Mouse (Mus musculus): ENCODE results near the gene Csk. TPM values are rescaled to one million over a fixed set of nuclear protein-coding genes. Genes with fewer than 3 reads are reported as not detected.

Csk gene
- polyA plus RNA-seq, 1 experiment, result 138 TPM

DNA sequence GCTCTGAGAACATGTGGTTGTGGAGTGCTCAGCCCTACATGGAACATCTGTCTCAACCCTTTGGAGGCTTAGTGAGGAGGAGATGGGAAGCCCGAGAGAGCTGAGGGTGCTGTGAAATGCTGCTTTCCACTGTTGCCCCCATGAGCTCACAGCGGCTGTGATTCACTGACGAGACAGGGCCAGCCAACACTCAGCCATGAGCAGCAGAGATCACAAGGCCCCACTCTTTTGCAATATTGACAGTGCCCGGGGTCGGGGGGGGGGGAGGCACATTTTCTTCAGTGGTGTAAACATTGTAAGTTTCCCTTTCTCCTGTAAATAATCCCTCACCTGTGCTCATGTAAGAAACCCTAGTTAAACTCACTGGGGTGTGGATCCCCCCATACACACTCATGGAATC is 18.1 kb upstream of the Csk start:
- TF ChIP-seq CTCF (IDR thresholded peaks at IDR 0.05; ENCODE audit: borderline replicate concordance, extremely low read depth, insufficient read depth, insufficient read length) (no peak), POLR2A (IDR thresholded peaks at IDR 0.05; ENCODE audit: borderline replicate concordance, extremely low read depth, insufficient read depth, insufficient read length, poor library complexity, severe bottlenecking) (no peak)
- DNase-seq (ENCODE audit: low read depth), result no peak

DNA sequence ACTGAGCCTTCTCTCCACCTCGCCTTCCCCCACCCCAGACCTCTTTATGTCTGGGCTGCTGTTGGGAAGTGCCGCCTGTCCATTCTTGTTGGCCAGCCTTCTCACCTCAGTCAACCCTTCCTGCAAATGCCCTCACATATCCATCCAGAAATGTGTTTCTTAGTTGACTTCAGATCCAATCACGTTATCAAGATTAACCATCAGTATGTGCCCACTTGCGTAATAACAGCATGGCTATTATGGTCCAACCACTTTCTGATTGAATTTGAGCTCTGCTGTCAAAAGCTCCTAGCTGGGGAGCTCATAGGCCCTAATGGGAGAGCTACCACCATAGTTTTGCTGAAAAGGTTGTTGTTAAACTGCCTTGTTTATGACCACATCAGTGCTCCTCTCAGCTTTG is 17.6 kb upstream of the Csk start:
- no peak for DNase-seq (ENCODE audit: low read depth)
- no peak for TF ChIP-seq POLR2A (IDR thresholded peaks at IDR 0.05; ENCODE audit: borderline replicate concordance, extremely low read depth, insufficient read depth, insufficient read length, poor library complexity, severe bottlenecking)

DNA sequence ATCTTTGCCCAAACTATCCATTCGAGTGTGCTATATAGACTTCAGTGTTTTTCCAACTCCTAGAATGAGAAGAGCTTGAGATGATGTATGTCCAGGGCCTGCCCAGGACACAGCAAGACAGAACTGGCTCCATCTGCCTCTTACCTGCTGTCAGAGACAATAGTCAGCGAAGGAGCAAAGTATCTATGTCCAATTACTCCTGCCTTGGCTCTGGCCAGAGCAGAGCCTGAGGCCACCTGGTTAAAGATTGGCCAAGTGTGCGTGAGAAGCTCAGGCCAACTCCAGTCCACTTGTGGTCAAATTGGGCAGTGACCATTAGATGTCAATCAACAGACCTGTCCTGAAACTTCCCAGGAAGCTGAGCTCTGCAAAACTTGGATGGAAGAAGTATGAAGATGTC is 16.1 kb upstream of the Csk start:
- TF ChIP-seq POLR2A (IDR thresholded peaks at IDR 0.05; ENCODE audit: borderline replicate concordance, extremely low read depth, insufficient read depth, insufficient read length, poor library complexity, severe bottlenecking), result no peak
- DNase-seq (ENCODE audit: low read depth), result no peak

DNA sequence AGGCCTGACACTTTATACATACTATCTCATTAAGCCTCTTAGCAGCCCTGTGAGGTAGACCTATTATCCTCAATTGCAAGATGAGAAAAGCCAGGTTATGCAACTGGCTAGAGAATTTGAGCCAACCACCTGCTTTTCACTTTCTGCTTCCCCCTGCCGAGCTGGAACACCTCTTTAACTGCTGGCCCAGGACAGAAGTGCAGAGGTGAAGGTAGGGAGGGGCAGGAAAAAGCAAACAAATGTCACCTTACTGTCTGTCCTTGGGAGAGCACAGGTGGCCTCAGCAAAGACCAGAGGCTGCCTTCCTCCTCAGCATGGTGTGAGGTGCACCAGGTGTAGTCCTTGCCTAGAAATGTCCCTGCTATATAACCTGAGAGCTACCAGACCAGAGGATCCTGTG is 14.8 kb upstream of the Csk start:
- DNase-seq (ENCODE audit: low read depth), result no peak
- TF ChIP-seq POLR2A (IDR thresholded peaks at IDR 0.05; ENCODE audit: borderline replicate concordance, extremely low read depth, insufficient read depth, insufficient read length, poor library complexity, severe bottlenecking), result no peak
- no peak for TF ChIP-seq CTCF (IDR thresholded peaks at IDR 0.05; ENCODE audit: borderline replicate concordance, extremely low read depth, insufficient read depth, insufficient read length)

DNA sequence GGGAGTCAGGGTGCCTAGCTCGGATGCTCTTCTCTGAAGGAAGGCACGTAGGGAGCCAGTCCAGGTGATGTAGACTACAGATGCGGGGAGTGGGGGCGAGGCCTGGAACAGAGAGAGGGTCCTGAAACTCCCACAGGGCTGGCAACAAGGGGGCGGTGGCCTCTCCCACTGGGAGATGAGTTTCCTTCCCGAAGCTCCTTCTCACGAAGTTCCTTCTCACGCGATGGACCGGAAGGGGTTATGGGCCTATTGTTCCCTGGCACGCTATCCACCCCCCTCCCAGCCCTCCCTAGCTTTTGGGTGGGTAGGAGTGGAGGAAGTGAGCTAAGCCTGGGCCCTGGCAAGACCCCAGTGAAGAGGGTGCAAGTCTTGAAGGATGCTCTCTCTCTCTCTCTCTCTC is 14.4 kb upstream of the Csk start:
- no peak for TF ChIP-seq CTCF (IDR thresholded peaks at IDR 0.05; ENCODE audit: borderline replicate concordance, extremely low read depth, insufficient read depth, insufficient read length)
- no peak for TF ChIP-seq POLR2A (IDR thresholded peaks at IDR 0.05; ENCODE audit: borderline replicate concordance, extremely low read depth, insufficient read depth, insufficient read length, poor library complexity, severe bottlenecking)
- no peak for DNase-seq (ENCODE audit: low read depth)

DNA sequence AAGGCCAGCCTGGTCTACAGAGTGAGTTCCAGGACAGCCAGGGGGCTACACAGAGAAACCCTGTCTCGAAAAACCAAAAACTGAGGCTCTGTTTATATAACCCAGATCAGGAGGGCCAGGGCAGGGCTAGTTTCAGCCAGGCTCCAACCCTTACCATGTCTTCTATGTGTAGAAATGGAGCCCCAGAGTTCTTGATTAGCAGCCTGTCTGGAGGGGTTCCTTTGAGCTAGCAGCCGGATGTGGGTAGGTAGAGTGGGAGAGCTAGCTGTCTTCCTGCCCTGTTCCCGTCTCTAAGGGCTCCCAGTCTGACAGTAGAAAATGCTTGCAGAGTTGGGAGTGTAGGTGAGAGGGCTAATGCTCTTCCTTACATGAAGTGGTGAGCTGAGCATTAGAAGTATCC is 13.7 kb upstream of the Csk start:
- no peak for DNase-seq (ENCODE audit: low read depth)
- TF ChIP-seq POLR2A (IDR thresholded peaks at IDR 0.05; ENCODE audit: borderline replicate concordance, extremely low read depth, insufficient read depth, insufficient read length, poor library complexity, severe bottlenecking) (no peak), CTCF (IDR thresholded peaks at IDR 0.05; ENCODE audit: borderline replicate concordance, extremely low read depth, insufficient read depth, insufficient read length) (no peak)

DNA sequence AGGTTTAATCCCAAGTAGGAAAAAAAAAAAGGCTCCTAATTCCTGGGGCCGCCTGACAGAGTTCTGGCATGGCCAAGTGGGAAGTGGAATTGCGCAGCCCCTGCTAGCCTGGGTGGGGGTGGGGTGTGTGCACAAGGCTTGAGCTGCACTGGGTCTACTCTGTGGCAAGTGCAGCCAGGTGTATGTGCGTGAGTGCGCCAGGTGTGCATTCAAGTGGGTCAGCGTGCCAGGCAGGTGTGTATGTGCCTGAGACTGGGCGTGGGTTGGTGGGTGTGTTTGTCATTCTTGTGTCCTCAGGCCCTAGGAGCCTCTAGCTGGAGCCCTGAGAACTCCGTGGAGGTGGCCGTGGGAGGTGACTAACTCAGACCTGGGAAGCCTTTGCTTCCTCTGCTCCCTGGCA is 13.1 kb upstream of the Csk start:
- DNase-seq (ENCODE audit: low read depth), result no peak
- TF ChIP-seq CTCF (IDR thresholded peaks at IDR 0.05; ENCODE audit: borderline replicate concordance, extremely low read depth, insufficient read depth, insufficient read length) (no peak), POLR2A (IDR thresholded peaks at IDR 0.05; ENCODE audit: borderline replicate concordance, extremely low read depth, insufficient read depth, insufficient read length, poor library complexity, severe bottlenecking) (no peak)

DNA sequence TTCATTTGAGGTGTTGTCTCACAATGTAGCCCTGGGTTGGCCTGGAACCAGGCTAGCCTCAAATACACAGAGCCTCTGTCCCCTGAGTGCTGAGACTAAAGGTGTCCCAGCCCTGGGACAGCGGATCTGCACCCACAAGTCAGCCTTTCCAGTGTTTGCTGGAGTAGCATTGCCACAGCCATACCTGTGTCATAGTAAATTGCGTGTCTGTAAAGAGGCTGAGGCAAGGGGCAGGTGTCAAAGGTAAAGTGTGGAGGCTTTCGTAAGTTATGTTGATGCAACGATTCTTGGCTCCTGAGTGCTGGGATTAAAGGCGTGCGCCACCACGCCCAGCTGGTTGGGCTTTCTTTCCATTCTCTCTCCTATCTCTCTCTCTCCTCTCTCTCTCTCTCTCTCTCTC is 11.2 kb upstream of the Csk start:
- TF ChIP-seq CTCF (IDR thresholded peaks at IDR 0.05; ENCODE audit: borderline replicate concordance, extremely low read depth, insufficient read depth, insufficient read length), result no peak
- TF ChIP-seq POLR2A (IDR thresholded peaks at IDR 0.05; ENCODE audit: borderline replicate concordance, extremely low read depth, insufficient read depth, insufficient read length, poor library complexity, severe bottlenecking), result no peak
- DNase-seq (ENCODE audit: low read depth), result no peak

DNA sequence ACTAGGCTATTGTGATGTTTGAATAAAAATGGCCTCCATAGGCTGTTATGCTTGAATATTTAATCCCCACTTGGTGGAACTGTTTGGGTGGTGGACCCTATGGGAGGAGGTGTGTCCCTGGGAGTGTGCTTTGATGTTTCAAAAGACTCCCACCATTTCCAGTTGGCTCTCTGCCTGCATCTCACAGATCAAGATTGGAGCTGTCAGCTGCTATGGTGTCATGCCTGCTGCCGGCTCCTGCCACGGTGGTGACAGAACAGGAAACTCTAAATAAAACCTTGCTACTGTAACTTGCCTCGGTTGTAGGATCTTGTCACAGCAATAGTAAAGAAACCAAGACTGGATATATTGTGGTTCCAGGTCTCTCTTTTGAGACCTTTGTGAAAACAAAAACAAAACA is 8.1 kb upstream of the Csk start:
- TF ChIP-seq POLR2A (IDR thresholded peaks at IDR 0.05; ENCODE audit: borderline replicate concordance, extremely low read depth, insufficient read depth, insufficient read length, poor library complexity, severe bottlenecking) (no peak), CTCF (IDR thresholded peaks at IDR 0.05; ENCODE audit: borderline replicate concordance, extremely low read depth, insufficient read depth, insufficient read length) (no peak)
- DNase-seq (ENCODE audit: low read depth), result peak; percentile 57

DNA sequence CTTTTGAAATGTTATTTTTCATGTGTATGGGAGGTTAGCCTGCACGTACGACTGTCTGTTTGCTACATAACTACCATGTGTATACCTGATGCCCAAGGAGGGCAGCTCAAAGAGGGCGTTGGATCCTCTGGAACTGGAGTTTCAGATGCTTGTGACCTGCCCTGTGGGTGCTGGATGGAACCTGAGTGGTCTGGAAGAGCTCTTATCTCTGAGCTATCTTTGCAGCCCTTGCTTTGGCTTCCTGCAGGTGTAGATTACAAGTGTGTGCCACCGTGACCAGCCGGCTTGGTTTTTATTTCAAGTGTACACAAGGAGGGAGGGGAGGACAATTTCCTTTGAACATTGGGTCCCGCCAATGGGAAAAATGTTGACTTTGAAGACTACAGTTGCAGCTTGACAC is 7.1 kb upstream of the Csk start:
- no peak for DNase-seq (ENCODE audit: low read depth)
- TF ChIP-seq POLR2A (IDR thresholded peaks at IDR 0.05; ENCODE audit: borderline replicate concordance, extremely low read depth, insufficient read depth, insufficient read length, poor library complexity, severe bottlenecking) (no peak), CTCF (IDR thresholded peaks at IDR 0.05; ENCODE audit: borderline replicate concordance, extremely low read depth, insufficient read depth, insufficient read length) (no peak)

DNA sequence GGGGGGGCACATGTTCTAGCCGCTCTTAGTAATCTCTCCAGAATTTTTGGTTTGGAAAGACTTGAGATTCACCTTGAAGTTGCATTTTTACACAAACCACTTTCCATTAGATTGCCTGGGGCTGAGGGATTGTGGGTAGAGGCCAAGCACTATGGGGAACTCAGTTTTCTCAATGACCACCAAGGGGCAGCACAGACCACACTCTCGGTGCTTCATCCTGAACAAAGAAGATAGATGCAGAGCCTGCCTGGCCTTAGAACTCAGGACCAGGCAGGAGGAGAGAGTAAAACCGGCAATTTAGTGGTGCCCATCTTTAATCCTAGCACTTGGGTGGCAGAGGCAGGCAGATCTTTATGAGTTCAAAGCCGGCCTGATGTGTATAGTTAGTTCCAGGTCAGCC is 6.3 kb upstream of the Csk start:
- DNase-seq (ENCODE audit: low read depth), result peak; percentile 85
- TF ChIP-seq CTCF (IDR thresholded peaks at IDR 0.05; ENCODE audit: borderline replicate concordance, extremely low read depth, insufficient read depth, insufficient read length) (peak; percentile 72), POLR2A (IDR thresholded peaks at IDR 0.05; ENCODE audit: borderline replicate concordance, extremely low read depth, insufficient read depth, insufficient read length, poor library complexity, severe bottlenecking) (no peak)

DNA sequence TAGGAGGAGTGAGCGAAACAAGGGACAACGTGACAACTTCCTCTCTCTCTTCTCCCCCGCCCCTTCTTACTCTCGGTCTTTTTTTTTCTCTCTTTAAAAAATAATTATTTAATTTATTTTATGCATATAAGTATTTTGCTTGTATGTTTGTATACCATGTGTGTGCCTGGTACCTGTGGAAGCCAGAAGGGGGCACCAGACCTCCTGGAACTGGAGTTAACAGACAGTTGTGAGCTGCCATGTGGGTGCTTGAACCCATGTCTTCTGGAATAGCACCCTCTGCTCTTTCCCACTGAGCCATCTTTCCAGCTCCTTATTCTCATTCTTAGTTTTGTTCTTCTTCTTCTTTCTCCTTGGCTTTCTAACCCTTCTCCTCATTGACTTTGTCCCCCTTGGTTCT is 5.5 kb upstream of the Csk start:
- DNase-seq (ENCODE audit: low read depth), result no peak
- no peak for TF ChIP-seq POLR2A (IDR thresholded peaks at IDR 0.05; ENCODE audit: borderline replicate concordance, extremely low read depth, insufficient read depth, insufficient read length, poor library complexity, severe bottlenecking)
- TF ChIP-seq CTCF (IDR thresholded peaks at IDR 0.05; ENCODE audit: borderline replicate concordance, extremely low read depth, insufficient read depth, insufficient read length), result no peak

DNA sequence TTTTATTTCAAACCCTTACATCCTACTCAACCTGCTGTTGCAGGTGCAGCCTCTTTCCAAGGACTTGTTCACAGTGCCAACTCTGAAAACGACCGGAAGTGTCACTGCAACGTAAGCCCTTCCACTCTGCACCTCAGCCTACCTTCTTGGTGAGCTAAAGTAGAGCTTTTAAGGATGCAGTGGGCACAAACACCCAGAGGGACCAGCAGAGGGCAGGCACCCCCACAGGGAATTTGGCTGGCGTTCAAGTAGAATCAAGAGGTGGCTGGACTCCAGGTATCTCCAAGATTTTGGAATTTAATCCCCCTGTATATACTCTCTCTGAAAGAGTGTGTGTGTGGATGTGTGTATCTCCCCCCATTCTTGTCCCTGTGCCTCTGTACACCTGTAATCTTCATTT is 4.4 kb upstream of the Csk start:
- TF ChIP-seq POLR2A (IDR thresholded peaks at IDR 0.05; ENCODE audit: borderline replicate concordance, extremely low read depth, insufficient read depth, insufficient read length, poor library complexity, severe bottlenecking) (no peak), CTCF (IDR thresholded peaks at IDR 0.05; ENCODE audit: borderline replicate concordance, extremely low read depth, insufficient read depth, insufficient read length) (no peak)
- DNase-seq (ENCODE audit: low read depth), result no peak

All from brain, embryonic 14.5 days (tissue).